Mouse (Mus musculus) cerebellum, adult 11-12 months (tissue): ENCODE measurements at regions not wholly inside any gene's neighbourhood (a gene's known extent, or its start where the extent isn't known, plus 50 kb on each side); places are given as distances from the start of the nearest gene placed in this dataset.
"Not testable (repeated sequence)": the region's sequence is repeated elsewhere in the genome, so short reads cannot be mapped to it uniquely, and the experiment has no call there.

ENCODE experiments used
- DNase-seq: peaks from one replicate; pipeline ENCODE4 v3.0.0; 2022

DNA sequence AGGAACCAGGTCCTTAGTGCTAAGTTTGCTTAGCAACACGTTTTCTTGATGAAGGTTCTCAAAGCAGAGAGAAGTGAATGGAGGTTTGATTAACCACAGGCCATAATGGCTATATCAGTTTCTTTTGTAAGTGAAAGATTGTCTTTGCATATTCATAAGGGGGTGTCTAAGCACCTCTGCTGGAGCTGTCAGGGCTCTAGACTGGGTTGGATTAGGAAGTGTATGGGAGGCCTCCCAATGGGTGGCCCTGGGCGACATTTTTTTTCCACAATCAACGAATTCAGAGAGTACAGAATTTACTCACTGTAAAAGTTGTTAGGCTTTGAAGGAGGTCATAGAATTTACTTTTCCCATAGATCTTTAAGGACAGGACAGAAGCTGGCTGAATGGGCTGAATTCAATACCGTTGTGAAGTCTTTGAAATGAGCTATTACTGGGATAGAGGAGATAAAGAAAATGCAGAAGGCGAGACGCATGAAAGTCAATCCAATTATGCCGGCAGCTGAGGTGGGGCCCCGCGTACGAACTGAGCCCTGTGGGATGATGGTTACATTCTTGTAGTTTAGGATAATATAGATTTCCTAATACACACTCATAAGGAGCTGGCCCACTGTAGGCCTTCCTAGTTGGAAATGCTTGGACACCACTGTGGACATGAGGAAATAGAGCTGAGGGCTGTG lies 268.4 kb upstream of the Ubash3b start:
- DNase-seq: no peak

GRCm38 (mm10) chr9:41429236-41429635 lies 267.7 kb upstream of the Ubash3b start:
- DNase-seq: no peak

- no peak for DNase-seq
Measured at GRCm38 (mm10) chr9:41426698-41427097, 265.2 kb upstream of the Ubash3b start.

GRCm38 (mm10) chr9:41425225-41425624 lies 263.7 kb upstream of the Ubash3b start:
- DNase-seq: no peak

- no peak for DNase-seq
Measured at GRCm38 (mm10) chr9:41413791-41414190, 252.3 kb upstream of the Ubash3b start.

DNA sequence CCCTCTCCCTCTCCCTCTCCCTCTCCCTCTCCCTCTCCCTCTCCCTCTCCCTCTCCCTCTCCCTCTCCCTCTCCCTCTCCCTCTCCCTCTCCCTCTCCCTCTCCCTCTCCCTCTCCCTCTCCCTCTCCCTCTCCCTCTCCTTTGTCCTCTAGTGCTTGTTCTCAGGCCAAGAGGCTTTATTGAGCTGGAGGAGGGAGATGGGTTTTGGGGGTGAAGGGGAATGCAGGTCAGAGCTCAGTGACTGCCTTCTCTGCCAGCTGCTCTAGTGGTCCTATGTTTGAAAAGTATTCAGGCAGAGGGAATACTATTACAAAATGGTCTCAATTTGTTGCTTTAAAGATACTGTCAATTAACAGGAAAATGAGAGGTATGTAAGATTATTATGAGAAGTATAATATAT lies 251.6 kb upstream of the Ubash3b start:
- not testable (repeated sequence) for DNase-seq

DNA sequence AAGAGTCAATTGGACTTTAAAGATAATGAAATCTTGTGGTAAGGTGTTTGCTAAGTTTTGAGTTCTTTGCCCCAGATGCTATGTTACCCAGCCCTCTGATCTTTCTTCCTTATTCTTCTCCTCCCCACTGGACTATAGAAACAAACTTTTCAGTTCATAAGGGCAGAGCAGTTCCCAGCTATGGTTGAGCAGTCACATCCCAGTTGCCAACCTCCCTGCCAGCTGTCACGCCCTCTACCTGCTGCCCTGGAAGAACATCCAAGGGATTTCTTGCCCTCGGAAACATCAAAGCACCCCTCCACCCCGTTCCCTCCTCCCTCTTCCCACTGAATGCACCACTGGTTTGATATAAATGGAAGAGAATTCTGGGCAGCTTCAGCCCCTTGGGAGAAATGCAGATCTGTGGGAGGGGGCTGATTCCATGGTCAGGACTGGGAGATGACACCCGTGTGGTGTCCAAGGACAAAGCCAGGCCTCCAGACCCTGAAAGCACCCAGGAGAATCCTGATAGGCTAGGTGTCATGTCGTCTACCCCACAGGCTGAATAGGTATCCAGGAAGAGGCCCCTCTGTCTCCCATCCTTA lies 250.8 kb upstream of the Ubash3b start:
- no peak for DNase-seq

DNA sequence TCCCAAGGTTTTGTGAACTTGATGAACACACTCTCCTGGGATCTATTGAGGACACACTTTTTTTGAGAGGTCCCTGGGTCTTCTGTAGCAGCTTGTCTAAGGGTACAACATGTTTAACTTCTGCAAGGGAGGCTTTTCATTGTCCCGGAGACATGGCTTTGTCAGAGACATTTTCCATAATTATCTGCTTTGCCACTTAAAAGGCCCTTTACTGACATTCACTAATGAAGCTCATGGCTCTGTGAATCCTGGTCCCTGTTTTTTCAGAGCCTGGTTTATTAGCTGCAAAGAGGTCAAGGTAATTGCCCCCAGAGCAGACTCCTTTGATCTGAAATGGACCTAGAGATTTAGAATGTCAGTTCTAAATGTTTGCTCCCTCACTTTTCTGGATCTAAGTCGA lies 246.8 kb upstream of the Ubash3b start:
- no peak for DNase-seq

DNA sequence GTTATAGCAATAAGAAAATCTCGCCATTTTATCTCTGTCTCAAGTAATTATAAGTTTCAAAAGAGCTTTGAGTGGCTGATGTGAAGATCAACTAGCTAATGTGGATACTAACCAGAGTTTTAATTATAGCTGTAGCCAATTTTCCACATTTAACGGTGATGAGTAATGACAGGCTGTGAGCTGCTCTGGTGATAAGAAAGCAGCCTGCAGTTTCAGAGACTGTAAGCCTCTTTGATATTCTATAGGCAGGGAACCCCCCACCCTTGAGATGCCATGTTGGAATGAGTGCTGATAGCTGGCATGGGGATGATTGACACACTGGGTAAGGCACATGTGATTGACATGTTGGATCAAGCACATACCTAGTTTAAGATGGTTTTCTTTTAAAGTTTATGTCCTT lies 245.6 kb upstream of the Ubash3b start:
- no peak for DNase-seq

DNA sequence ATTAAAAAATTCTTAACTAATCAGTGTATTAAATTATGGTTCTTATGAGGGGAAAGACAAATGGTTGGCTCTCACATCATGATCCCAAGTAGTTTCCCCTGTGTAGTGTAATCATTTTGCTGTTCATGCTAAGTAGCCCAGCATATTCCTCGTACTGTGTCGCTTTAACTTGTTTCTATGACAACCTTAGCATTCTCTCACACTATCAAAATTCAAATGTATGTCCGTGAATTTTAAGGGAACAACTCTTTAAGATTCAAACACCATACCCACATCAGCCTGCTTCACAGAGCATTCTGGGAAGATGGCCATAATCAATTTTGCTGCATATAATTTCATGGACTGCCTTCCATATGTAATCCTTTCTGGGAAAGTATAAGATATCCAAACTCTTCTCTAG lies 241.4 kb upstream of the Ubash3b start:
- DNase-seq: no peak

DNA sequence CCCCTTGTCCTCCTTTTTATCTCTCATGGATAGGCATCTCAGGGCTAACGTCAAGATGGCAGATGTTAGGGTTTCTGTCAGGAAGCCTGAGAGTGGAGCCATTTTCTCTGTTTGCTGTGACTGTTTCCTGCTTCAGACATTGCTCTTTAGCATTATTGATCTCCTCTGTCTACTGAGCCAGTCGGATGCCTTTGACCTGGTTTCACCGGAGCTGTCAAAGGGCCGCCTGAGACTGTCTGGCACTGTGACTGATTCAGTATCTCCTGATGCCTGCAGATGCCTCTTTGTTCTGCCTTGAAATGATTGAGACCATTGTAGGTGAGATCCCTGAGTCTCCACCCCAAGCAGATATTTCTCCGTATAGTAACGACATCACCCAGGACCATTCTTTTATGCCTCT lies 239.5 kb upstream of the Ubash3b start:
- DNase-seq: no peak

GRCm38 (mm10) chr9:41395471-41395870 lies 234.0 kb upstream of the Ubash3b start:
- DNase-seq: no peak

- DNase-seq: peak; percentile 11
Measured at GRCm38 (mm10) chr9:41391591-41392320, 230.3 kb upstream of the Ubash3b start.

- no peak for DNase-seq
Measured at GRCm38 (mm10) chr9:41379283-41379682, 217.8 kb upstream of the Ubash3b start.

DNA sequence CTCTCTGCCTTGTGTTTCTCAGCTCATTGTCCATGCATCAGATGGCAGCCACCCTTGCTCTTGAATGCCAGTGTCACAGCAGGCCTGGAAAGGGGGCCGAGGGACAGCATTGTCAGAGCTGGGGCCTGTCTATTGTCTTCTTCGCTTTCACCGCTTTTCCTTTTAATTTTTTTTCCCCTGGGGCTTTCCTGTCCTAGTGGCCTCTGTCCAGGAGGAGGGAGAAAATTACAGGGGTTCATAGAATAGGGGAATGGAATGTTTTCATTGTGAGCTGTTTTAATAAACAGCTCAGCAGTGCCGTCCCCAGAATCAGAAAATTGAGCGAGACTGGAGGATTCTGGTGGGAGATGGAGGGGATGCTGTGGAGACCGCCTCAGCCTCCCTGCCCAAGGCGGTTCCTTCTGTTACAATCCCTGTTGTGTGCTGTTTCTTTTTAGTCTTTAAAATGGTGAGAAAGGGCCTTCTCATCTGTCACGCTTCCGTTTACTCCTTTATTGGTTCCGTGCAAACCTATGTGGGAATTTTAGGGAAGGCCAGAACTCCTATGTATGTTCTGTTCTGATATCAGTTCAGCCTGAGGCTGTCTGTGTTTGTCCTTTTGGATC lies 217.2 kb upstream of the Ubash3b start:
- DNase-seq: no peak

- no peak for DNase-seq
Measured at GRCm38 (mm10) chr9:41377701-41378626, 216.5 kb upstream of the Ubash3b start.

- DNase-seq: no peak
Measured at GRCm38 (mm10) chr9:41376948-41377700, 215.6 kb upstream of the Ubash3b start.

- peak; percentile 6 for DNase-seq
Measured at GRCm38 (mm10) chr9:41375984-41376651, 214.6 kb upstream of the Ubash3b start.

DNA sequence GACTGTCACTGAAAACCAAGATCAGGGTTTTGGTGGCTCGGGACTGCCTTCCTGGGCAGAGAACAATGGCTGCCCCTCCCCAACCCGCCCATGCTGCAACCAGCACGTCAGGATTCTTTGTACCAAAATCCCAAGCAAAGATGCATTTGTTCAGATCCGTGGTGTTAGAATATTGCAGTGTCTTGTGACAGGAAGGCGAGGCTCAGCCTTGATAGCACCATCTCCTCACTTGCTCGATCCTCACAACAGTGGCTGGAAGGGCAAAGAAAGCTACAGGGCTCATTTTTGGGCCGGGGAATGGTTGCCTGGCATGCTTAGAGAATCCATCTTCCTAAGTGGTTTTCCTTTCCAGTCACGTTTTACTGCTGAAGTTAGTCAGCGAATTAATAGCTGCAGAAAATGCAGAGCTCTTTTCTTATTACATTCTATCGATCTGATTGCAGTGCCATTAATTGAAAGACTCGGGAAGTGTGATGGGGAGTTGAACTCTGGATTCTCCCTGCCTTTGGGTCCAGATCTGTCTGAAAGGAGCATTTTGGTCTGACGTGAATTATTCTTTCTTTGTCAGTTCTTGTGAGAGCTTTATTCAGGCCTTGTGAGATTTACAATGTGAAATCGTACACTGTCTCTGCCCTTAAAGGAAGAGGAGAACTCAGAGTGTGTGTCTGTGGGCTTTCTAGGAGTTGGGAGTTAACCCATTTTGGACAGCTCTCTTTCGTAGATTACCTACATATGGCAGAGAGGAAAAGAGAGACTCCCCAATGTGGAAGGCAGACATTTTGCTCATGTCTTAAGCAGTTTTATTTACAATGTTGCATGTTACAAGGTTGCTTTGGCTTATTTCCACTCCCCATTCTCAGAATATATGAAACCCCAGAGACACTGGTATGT lies 213.3 kb upstream of the Ubash3b start:
- no peak for DNase-seq

GRCm38 (mm10) chr9:41366405-41366804 lies 204.9 kb upstream of the Ubash3b start:
- DNase-seq: no peak
